21 mouse cellular contexts compared by ENCODE assay signal in genomic region chr15:100508454-100509167, GRCm38 (mm10). TPM values are rescaled to one million over a fixed set of nuclear protein-coding genes. Genes with fewer than 3 reads are reported as not detected.
DNase-seq lines count a peak whose midpoint lies in the region; TF ChIP-seq lines count a peak whose summit lies in the region.
"Had no signal": no experiment of that assay in that cellular context is flagged by ENCODE, and none has a peak within 500 bp of the region (broad histone marks: within the 10 kb centered on the region; RNA-seq: fewer than 3 reads in every experiment).

No protein-coding gene starts in this region.

- no peak overlapping the region for H3K4me3 ChIP-seq in left cerebral cortex, adult 2 months
- H3K4me3 ChIP-seq in small intestine, adult 2 months (ENCODE audit: low read depth, low read length), result peak overlapping the region; percentile 22
- H3K4me3 ChIP-seq: forebrain, embryonic 13.5 days; heart, embryonic 10.5 days; hindbrain, embryonic 13.5 days; intestine, embryonic 15.5 days had no signal

- no peak for DNase-seq in left cerebral cortex, adult 2 months (ENCODE audit: extremely low spot score in 1 of 2, low spot score in 2 of 2)
- DNase-seq in left cerebral cortex, adult 18-20 months (ENCODE audit: low spot score in 2 of 2), result no peak
- DNase-seq in A20 (ENCODE audit: low read depth, low spot score), result peak; percentile 81
- DNase-seq in NIH3T3 (ENCODE audit: low read depth), result peak; percentile 51
- no peak for DNase-seq in right cerebral cortex, postnatal 25 days
- no peak for DNase-seq in Muller cell, postnatal 12 days (ENCODE audit: inconsistent ontology term)
- DNase-seq: adrenal gland, adult 8-10 months; adrenal gland, postnatal 36 days; cerebellum, adult 11-12 months; cerebellum, adult 9-10 months; cerebellum, postnatal 25 days; gastrocnemius, postnatal 36 days; heart, adult 18-20 months; heart, postnatal 10 days; kidney, adult 18-20 months had no signal

- peaks cover 22% of the 10 kb centered on the region for H3K36me3 ChIP-seq in small intestine, adult 2 months (ENCODE audit: control insufficient read depth, insufficient read depth, low read length)

- H3K4me1 ChIP-seq in small intestine, adult 2 months (ENCODE audit: control insufficient read depth, insufficient read depth, insufficient read length, low read length), result no peaks in the 10 kb centered on the region
- H3K4me1 ChIP-seq: forebrain, embryonic 13.5 days; hindbrain, embryonic 13.5 days; intestine, embryonic 15.5 days had no signal

- TF ChIP-seq POLR2A in small intestine, adult 2 months (IDR thresholded peaks at IDR 0.05; ENCODE audit: low read depth, low read length), result no peak

- WGBS in small intestine, adult 2 months, result 90% methylated on average over 13 of the region's 13 CpGs

- no peaks in the 10 kb centered on the region for H3K27me3 ChIP-seq in small intestine, adult 2 months (ENCODE audit: control insufficient read depth, insufficient read depth, low read length)
- H3K27me3 ChIP-seq: forebrain, embryonic 13.5 days; hindbrain, embryonic 13.5 days; intestine, embryonic 15.5 days had no signal

- intact Hi-C loops in left cerebral cortex, adult 2 months (cut with DNase I), result no loop called here

- H3K27ac ChIP-seq in left cerebral cortex, adult 2 months, result peak overlapping the region; percentile 32; the same call in 1 of the 2 replicates
- no peak overlapping the region for H3K27ac ChIP-seq in small intestine, adult 2 months (ENCODE audit: insufficient read depth, low read depth, low read length)
- H3K27ac ChIP-seq: forebrain, embryonic 13.5 days; heart, embryonic 10.5 days; hindbrain, embryonic 13.5 days; hindbrain, postnatal 0 days; intestine, embryonic 15.5 days had no signal

- TF ChIP-seq CTCF in left cerebral cortex, adult 2 months (IDR thresholded peaks at IDR 0.05), result no peak
- no peak for TF ChIP-seq CTCF in small intestine, adult 2 months (IDR thresholded peaks at IDR 0.05; ENCODE audit: extremely low read depth, insufficient read length, insufficient replicate concordance, low read depth, low read length)

RNA-seq across cellular contexts. Expression of gene Csrnp2, which starts 13.3 kb away (rescaled TPM):
- total RNA-seq in left cerebral cortex, adult 2 months (2021), result 10 to 100 TPM; 35.3 to 36.3 TPM
- 10 to 100 TPM; 33.6 to 36.0 TPM for total RNA-seq in left cerebral cortex, adult 18-20 months (2021)
- 0.62 and 0.96 TPM in 2 replicates for polyA plus RNA-seq in small intestine, adult 2 months (2012; rRNA removed)

RNA-seq across cellular contexts. Expression of gene Letmd1, which starts 39.8 kb away (rescaled TPM):
- 10 to 100 TPM; 59.6 to 62.1 TPM for total RNA-seq in left cerebral cortex, adult 2 months (2021)
- 10 to 100 TPM; 55.3 to 63.7 TPM for total RNA-seq in left cerebral cortex, adult 18-20 months (2021)
- 16.3 and 26.1 TPM in 2 replicates for polyA plus RNA-seq in small intestine, adult 2 months (2012; rRNA removed)

RNA-seq across cellular contexts. Expression of gene Tfcp2, which starts 43.2 kb away (rescaled TPM):
- 10 to 100 TPM; 26.8 to 27.9 TPM for total RNA-seq in left cerebral cortex, adult 2 months (2021)
- total RNA-seq in left cerebral cortex, adult 18-20 months (2021), result 10 to 100 TPM; 25.4 to 31.6 TPM
- polyA plus RNA-seq in small intestine, adult 2 months (2012; rRNA removed), result 1.7 and 2.1 TPM in 2 replicates

Comparison
In these comparisons a context has a peak if more than half of its experiments do, and no peak if none do; other contexts are left out.
1. DNase-seq: peak in A20 (single experiment) and NIH3T3 (single experiment); none in left cerebral cortex, adult 2 months (0 of 2), left cerebral cortex, adult 18-20 months (0 of 2), right cerebral cortex, postnatal 25 days (single experiment) and Muller cell, postnatal 12 days (single experiment).